Mouse (Mus musculus): ENCODE measurements around the gene Fcgrt. TPM values are rescaled to one million over a fixed set of nuclear protein-coding genes. Genes with fewer than 3 reads are reported as not detected.
"Not testable (repeated sequence)": the region's sequence is repeated elsewhere in the genome, so short reads cannot be mapped to it uniquely, and the experiment has no call there.

The Fcgrt gene
- total RNA-seq (2021): 10 to 100 TPM; 17.9 to 23.1 TPM
- long read RNA-seq, transcript Fcgrt-201 (7 exons, 1,770 nt): major isoform, 20 of 26 reads
- long read RNA-seq, partial matches to known transcripts: 0 of 26 reads
- long read RNA-seq, other reads (novel, unspliced or antisense): 2 of 26 reads

GRCm38 (mm10) chr7:45103652-45104180, at the start of gene Fcgrt:
Gene Fcgrt (minus strand): TSS chr7:45103851.
- peak; percentile 61 for DNase-seq (ENCODE audit: low spot score in 2 of 2)

DNA sequence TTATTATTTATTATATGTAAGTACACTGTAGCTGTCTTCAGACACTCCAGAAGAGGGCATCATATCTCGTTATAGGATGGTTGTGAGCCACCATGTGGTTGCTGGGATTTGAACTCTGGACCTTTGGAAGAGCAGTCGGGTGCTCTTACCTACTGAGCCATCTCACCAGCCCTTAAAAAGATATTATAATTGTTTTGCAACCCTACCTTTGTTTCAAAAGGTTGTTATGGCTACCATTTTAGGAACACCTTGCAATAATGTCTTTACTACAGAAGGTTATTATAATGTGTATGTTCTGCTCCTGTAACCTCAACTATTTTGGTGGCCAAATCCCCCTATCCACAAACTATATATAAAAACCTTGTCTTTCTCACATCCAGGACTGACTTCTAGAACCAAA, 49.4 kb upstream of the Fcgrt start:
- not testable (repeated sequence) for DNase-seq (ENCODE audit: low spot score in 2 of 2)

DNA sequence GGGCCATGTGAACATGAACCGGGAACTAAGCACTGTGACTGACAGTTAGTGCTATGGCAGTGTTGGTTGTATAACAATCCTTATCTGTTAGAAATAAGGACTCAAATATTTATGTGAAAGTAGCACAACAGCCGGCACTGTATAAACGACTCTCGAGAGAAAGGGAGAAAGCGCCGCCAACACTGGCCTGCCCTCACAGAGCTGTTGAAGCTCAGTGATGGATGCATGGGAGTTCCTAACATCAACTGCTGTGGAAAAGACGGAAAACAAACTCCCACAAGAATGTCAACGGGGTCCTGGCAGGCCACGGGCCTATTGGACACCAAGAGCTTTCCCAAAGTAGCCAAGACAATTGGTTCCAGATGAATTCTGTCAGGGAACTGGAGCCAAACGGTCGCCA, 47.7 kb upstream of the Fcgrt start:
- DNase-seq (ENCODE audit: low spot score in 2 of 2): no peak

GRCm38 (mm10) chr7:45150321-45150720, 46.7 kb upstream of the Fcgrt start:
- DNase-seq (ENCODE audit: low spot score in 2 of 2): no peak

GRCm38 (mm10) chr7:45149545-45149944, 45.9 kb upstream of the Fcgrt start:
- no peak for DNase-seq (ENCODE audit: low spot score in 2 of 2)

DNA sequence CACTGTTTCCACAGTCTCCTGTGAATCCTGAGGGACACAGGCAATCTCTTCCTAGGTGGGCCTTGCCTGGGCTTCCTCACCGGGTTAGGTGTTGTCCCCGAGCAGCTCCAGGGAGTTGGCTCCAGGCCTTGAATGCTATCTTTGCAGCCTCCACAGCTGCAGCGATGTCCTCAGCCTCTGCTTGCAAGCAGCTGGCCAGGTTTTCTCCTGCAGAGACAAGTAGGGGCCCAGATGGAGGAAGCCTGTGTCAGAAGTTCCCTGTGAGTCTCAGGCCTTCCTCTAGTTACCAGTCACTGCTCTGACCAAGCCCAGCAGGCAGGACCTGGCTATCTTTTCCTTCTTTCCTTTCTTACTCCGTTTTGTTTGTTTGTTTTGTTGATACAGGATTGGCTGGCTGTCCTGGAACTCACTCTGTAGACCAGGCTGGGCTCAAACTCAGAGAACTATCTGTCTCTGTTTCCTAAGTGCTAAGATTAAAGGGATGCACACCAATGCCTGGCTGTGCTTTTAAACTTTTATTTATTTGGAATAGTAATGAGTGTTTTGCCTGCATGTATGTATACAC, 45.0 kb upstream of the Fcgrt start:
- no peak for DNase-seq (ENCODE audit: low spot score in 2 of 2)

GRCm38 (mm10) chr7:45147899-45148298, 44.2 kb upstream of the Fcgrt start:
- no peak for DNase-seq (ENCODE audit: low spot score in 2 of 2)

DNA sequence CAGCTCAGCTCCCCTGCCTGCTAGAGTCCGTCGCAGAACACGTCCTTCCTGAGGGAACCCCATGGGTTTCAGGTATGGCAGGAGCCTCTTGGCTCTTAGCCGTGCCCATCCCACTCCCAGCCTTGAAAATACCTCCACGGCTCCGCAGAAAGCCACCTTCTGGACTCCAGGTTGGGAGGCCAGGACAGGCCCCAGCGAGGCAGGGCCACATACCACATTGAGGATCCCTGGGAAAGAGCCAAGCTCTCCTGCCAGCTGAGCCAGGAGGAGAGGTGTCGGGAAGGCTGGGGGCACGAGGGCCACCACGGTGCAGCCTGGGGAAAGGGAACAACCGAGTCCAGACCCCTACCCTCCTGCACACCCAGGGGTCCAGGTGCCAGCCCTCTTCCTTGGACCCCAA, 43.6 kb upstream of the Fcgrt start:
- no peak for DNase-seq (ENCODE audit: low spot score in 2 of 2)

DNA sequence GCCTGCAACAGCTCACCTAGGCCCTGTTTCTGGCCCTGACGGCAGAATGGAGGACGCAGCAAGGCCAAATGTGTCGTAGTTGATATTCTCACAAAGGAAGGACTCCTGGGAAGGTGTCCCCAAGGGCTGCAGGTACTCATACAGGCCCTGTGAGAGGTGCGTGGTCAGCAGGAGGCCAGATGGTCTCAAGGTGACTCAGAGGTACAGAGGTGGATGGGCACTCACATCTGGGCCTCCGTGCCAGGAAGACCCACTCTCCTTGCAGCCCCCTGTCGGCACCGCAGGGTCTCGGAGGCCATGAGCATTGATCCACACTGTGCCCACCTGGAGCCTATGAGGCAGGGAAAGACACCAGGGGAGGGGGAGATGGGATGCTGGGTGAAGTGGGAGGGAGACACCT, 41.8 kb upstream of the Fcgrt start:
- DNase-seq (ENCODE audit: low spot score in 2 of 2): no peak

GRCm38 (mm10) chr7:45144368-45145174, 40.9 kb upstream of the Fcgrt start:
- DNase-seq (ENCODE audit: low spot score in 2 of 2): no peak

DNA sequence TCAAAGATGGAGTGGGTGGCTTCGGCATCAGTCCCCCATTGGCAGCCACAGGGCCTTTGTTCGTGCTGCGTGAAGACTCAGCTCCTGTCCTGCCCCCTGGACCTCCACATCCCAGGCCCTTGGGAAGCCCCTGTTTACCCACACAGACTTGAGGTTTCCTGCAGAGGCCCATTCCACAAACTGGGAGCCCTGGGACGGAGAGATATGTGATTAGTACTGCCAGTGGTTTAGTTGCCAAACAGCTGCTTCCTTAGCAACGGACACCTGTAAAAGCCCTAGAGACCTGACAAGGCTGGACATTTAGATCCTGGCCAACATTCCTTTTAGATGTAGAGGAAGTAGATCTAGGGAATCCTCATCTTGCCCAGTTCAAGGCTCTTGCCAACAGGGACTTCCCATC, 38.3 kb upstream of the Fcgrt start:
- no peak for DNase-seq (ENCODE audit: low spot score in 2 of 2)

DNA sequence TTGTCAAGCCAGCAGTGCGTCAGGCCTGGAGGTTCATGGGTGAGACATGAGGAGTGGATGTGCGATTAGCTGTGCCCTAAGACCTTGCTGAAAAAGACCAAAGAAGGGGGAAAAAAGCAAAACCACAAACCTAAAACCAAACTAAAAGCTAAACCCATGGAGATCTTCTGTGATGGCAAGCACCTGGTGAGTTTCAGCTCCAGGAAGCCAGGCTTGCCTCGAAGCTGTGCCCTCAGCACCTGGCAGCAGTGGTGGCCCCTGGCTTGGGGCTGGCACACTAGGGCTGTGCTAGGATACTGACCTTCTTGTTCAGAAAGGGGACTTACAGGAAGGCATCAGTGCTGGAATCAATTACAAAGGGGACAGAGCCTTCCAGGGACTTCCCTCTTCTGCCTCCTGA, 37.7 kb upstream of the Fcgrt start:
- DNase-seq (ENCODE audit: low spot score in 2 of 2): no peak

DNA sequence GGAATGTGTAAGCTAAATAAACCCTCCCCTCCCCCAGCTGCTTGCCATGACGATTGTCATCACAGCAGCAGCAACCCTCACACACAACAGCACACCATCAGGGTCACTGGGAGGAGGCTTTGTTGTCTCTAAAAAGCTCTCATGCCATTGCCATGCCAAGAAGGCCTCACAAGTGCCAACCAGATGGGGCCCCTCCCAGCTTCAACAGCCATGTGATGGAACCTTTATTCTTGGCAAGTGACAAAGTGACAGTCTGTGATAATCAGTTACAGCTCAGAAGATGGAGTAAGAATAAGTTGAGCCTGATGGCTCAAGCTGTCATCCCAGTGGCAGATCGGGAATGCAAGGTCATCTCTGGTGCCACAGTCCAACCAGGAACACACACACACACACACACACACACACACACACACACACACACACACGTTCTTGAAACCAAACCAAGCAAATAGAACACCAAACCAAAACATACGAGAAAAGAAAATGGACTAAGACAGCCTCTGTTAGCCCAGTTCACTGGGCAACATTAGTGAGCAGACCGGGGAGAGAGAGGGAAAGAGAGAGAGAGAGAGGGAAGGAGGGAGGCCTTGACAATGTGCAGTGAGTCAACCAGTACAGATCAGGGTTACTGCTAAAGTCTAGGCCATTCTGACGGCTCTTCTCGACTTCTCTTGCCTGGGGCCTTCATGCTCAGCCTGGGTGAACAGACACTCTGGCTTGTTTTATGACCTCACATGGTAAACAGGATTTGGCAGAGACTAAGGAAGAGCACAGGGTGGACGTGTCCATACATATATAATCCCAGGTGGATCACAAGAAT, 36.5 kb upstream of the Fcgrt start:
- DNase-seq (ENCODE audit: low spot score in 2 of 2): no peak

DNA sequence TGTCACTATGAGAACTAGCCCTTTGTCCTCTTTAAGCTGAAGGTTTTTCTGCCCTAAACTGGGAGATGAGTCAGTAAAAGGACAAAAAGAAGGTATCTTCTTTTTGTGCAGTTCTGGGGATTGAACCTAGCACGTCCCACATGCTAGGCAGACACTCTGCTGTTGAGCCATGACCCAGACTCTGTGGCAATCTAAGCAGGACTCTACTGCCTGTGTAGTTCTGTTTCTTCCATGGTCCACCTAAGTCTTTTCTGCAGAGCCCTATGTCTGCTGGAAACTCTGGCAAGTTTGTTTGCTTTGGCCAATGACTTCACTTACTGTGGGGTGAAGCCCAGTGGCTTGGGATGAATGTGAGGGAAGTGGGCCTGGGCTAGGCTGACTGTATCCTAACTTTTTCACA, 34.8 kb upstream of the Fcgrt start:
- DNase-seq (ENCODE audit: low spot score in 2 of 2): no peak

DNA sequence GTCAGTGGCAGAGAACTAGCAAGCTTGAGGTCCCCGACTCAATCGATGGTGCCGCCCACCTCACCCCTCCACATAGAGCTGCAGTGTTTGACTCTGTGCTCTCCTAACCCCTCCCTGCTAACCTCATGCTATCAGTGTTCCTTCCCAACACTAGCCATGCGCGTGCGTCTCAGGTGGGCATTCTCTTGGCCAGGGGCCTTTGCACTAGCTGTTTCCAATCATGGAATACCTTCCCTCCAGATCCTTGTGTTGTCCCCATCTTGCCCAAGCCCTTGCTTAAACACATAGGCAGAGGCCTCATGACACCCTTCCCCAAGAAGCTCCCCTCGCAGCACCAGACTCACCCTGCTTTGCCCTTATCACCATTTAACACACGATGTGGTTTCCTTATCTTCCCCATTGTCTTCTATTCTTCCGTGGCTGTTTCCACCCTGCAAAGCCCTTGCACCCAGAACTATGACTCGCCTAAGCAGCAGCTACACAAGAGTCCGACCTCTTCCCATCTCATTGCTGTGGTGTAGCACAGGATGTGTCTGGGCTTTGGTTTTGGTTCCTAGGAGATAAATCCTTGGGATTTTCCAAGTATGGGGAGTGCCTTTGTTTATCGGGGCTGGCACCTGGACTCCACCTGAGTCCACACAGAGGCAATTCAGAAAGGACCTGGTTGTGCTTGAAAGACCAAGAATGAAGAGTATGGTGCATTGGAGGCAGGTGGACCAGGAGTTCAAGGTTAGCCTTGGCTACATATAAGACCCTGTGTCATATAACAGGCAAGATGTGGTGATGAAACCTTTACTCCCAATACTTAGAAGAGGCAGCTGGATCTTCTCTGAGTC, 33.7 kb upstream of the Fcgrt start:
- no peak for DNase-seq (ENCODE audit: low spot score in 2 of 2)

GRCm38 (mm10) chr7:45135993-45136567, 32.4 kb upstream of the Fcgrt start, which contains the start of the genes Gm45713 and Flt3l:
Gene Gm45713 (minus strand): TSS chr7:45136231.
Gene Flt3l (minus strand): TSS chr7:45136432.
- DNase-seq (ENCODE audit: low spot score in 2 of 2): peak; percentile 90 to 93

GRCm38 (mm10) chr7:45135370-45135769, 31.7 kb upstream of the Fcgrt start:
- DNase-seq (ENCODE audit: low spot score in 2 of 2): no peak

DNA sequence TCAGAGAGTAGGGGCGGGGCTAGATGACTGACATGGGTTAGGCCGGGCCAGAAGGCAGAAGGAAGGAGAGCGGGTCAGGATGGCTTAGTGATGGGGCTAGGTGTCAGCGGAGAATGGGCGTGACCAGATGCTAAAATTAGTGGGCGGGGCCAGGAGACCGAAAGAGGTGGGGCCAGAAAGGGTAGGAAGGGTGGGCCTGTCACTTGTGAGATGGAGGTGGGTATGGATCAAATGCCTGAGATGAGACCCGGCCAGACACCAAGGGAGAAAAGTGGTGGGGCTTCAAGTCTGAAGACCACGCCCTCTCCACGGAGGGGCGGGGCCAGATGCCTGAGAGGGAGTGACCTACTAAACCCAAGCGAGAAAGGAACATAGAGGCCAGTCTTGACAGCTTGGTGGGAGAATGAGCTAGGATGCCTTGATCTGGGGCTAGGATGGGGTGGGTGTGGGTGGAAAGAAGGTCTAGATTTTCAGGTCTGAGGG, 30.9 kb upstream of the Fcgrt start:
- DNase-seq (ENCODE audit: low spot score in 2 of 2): no peak

DNA sequence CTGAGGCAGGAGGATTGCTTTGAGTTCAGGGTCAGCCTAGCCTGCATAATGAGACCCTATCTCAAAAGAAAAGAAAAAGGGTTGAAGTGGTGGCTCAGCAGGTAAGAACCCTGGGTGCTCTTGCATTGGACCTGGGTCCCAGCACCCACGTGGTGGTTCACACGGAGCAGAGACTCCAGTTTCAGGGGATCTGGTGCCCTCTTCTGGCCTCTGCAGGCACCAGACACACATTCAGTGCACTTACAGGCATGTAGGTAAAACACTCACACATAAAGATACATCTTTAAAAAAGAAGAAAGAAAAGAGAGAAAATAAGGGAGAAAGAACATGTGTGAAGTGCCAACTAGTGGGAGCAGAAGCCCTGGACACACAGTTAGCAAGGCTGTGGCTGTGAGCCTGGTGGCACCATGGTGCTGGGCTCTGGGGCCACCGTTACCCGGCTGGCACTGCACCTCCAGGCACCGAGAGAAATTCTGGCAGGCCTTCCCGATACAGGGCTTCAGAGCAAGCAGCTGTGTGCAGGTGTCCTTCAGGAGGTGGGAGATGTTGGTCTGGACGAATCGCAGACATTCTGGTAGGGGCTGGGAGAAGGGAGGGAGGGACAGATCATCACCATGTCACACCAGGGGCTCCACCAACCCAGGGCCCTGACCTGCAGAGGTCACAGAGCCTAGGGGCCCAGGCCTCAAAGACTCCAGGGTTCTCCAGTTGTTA, 30.0 kb upstream of the Fcgrt start:
- no peak for DNase-seq (ENCODE audit: low spot score in 2 of 2)
